Mouse (Mus musculus) neural tube, embryonic 10.5 days (tissue): ENCODE data around the gene Ckmt2.

Experiments used
- DNase-seq: peaks from one replicate; pipeline ENCODE4 v3.0.0-alpha.2; 2017; ENCODE audit warnings: low spot score; ENCODE audit errors: extremely low spot score

Gene Ckmt2

DNA sequence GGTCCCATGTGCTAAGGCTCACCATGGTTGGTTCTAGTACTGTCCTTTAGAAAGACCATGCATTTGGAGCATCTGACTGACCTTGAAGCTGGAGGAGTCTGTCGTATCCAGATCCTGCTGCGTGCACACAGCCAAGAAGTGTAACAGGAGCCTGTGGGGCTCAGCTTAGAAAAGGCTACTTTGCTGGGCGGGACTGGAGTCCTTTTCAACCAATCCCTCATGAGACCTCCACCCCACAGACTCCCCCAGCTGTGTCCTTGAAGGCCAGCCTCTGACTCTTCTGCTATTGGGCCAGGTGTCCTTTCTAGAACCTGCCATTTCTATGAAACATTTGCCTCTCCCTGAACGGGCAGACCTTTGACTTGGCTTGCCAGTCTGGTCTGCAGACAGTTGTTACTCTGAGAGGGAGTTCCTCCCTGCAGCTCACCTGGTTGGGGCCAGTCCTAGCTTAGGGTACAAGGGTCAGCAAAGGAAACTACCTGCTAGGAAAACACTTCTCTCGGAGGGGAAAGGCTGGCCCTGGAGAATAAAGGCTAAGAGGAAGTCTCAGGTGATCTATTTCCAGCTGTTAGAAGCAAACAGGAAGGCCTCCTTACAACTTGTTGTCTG is at the start of gene Ckmt2:
Gene Ckmt2 (minus strand): TSS at position 145 of the 609 bp plus-strand sequence.
- no peak for DNase-seq

DNA sequence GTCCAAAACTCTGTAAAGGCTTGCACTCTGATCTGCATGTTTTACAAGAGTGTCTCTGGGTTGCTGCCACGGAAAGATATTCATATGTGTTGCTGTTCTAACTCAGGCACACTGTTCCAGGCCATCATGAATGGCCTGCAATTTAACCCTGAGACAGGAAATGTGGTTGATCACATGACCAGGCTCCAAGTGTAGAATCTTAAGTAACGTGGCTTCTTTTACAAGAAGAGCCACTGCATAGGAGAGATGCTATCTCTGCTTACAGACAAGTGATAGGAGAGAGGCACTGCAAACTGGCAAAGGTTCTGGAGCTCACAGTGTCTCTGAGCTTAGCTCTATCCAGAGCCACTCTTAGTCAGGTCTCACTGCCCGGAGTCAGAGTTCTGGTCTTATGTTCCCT is 44.3 kb upstream of the Ckmt2 start:
- no peak for DNase-seq

DNA sequence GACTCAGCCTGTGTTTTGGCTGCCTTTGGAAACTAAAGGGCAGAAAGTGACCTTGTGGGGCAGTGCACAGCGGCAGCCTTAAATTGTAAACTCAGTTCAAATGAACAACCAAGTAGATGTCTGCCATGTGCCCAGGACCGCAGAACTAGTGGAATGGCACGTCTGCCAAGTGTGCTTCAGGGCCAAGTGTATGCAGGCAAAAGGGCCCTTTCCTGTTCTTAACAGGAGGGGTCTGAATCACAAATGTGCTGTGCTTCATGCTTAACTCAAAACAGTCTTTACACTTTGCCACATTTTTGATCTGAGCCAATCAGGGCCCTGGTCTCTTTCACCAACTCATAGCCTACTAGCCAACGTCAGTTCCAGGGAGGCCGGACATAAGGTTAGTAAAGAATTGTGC is 42.1 kb upstream of the Ckmt2 start:
- DNase-seq: no peak

DNA sequence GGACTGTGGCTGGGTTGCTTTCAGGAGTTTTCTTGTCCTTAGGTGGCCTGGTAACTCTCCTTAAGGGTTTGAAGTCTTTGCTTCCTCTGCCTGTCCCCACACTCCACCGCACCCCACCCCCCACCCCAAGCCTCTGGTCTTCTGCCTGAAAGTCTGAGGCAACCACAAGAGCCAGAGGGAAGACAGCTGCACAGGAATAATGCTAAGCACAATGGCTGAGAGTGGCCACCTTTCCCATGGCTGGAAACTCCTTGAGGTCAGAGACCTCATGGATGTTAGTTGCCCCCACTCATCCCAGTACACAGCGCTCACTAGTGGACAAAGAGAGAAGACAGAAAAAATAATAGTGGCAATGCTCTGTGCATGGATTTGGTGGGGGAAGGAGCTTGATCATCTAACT is 41.1 kb upstream of the Ckmt2 start:
- DNase-seq: no peak

DNA sequence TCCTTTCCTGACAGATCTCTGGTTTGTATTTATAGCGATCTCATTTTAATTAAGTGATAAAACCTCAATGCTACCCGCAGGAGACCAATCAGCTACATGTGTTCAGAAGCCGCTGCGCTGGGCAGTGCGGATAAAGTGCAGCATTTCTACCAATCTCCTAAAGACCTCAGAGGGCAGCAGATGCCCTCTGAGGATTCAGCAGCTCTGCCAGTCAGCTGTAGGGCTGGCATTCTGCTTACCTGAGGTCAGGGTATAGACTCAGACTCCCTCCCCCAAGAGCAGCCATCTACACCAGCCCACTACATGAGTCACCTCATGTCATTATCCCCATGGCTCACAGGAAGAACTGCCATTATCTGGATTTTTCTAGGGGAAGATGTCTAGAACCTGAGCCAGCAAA is 39.6 kb upstream of the Ckmt2 start:
- no peak for DNase-seq

DNA sequence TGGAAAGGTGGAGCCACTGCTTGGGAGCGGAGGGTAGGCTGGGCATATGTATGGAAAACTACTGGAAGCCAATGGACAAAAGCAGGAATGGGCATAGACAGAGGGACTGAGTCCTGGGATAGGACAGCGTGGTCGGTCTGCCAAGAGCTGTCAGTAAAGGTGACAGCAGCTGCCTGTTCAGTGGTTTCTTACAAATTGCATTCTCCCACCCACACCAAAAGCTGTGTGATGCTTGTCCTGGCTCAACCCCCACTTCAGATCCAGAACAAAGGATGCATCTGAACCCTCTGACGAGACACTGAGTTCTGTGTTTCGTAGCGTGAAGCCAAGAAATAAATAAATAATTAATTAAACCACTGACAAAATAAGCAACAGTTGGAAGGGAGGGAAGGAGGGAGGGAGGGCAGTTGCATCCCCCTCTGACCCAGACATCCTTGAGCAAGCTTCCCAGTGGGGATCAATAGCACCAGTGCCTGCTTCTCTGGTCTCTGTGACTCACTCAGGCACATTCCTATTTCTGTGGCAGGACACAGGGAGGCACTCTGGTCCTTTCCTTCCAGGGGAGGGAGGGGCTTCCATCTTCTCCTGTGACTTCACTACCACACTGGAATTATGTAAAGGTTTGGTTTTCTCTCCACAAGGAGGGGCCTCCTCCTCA is 39.0 kb upstream of the Ckmt2 start:
- DNase-seq: no peak

DNA sequence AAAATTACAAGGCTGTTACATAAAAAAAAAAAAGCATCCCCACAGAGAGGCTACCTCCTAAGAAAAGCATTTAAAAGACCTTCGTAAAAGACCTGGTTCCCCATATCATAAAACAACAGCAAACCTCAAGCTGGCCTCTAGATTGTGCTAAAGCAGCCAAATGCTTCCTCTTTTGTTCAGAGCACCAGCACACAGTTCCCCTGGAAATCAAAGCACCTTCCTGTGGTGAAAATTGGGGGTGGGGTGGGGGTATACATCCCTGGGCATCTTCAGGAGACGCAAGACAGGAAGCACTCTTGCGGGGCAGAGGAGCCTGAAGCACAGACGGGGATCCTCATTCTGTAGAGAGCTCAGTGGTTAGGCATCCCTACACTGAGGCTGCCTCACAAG is 38.5 kb upstream of the Ckmt2 start:
- DNase-seq: no peak

DNA sequence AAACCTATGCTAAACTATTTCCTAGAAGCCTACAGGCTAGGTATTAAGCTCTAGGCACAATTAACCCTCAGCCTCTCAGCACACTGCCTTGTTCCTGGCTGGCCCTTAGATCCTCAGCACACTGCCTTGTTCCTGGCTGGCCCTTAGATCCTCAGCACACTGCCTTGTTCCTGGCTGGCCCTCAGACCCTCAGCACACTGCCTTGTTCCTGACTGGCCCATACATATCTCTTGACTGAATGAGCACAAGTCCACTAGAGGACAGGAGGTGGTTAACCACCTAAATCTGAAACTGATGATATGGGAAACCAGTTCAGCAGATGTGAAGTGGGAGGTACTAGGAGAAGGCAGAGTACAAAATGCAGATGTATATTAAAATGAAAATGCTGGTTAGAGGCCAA is 35.0 kb upstream of the Ckmt2 start:
- no peak for DNase-seq

DNA sequence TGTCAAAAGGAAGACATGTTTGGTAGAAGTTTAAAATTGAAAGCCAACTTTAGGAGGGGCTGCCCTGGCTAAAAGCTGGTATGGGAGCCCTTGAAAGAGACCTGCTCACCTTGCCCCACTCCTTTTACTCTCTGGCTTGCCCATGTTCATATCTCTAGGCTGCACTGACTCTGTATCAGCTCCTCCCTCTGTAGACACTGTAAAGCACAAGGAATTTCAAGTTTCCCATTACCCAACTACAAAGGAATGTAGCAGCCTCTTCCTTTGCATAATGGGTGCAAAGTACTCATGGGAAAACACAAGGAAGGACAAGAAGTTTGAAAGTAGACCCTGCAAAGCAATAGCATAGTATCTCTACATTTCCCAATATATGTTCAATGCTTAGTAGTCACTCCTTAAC is 34.5 kb upstream of the Ckmt2 start:
- DNase-seq: no peak

DNA sequence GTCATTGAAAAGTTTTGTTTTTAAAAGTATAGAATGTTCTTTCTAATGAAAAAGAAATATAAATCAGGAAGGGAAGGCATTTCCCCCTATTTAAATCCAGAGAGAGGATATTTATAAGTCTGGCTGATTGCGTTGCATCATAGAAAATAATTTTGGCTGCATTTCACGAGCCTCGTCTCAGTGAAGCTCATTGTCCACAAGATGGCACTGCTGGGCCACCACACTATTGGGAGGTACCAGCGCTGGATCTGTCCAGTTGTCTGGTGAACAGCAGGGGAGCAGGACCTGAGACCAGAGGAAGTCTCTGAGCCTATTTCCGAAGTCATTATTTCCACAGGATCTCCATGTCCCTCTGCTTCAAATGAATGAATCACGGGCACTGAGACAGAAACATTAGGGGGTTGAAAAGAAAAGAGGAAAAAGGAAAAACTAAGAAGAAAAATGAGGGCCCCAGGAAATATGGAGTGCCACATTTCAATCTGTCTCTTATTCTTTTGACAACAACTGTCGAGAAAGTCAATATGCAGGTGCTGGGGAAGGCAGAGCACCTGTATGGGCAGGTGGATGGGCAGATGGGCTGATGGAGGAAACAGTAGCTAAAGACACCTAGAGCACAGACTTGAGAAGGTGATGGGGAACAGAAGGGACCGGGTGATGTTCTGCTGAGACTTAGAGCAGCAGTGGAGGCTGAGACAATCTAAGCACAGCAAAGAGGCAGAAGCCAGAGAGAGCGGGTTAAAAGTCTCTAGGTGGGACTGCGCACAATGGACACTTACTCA is 31.7 kb upstream of the Ckmt2 start:
- DNase-seq: peak; percentile 70

DNA sequence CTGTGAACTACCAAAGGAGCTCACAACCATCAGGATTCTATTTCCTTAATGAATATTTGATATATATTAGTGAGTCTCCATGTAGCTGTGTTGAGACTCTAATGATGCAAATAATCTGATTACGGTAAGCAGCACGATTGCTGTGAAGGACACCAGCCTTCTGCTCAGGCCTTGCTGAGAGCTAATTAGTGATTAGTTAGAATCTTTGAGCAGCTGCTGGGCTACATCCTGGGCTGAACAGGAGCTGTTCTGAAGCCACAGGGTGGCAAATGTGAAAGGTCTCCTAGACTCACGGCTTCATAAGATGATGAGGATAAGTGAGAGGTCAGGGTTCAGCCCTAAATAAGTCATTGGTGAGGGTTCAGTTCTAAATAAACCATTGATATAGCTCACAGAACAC is 29.7 kb upstream of the Ckmt2 start:
- no peak for DNase-seq

DNA sequence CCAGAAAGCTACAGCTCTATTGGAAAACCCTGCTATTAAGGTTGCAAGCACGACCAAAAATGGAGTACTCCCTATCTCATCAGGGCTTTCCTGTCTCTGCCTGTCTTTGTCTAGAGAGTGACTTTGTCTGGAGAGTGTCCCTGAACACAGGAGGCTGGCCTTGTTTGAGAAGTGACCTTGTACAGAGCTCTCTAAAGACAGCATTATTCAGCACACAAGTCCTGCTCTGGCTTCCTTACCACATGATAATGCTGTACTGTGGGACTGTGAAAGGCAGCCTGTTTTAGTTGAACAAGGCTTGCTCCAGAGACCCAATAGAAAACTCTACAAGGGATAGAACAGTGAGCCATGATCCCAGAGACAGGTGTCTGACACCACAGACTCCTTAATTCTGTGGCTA is 19.8 kb upstream of the Ckmt2 start:
- no peak for DNase-seq

DNA sequence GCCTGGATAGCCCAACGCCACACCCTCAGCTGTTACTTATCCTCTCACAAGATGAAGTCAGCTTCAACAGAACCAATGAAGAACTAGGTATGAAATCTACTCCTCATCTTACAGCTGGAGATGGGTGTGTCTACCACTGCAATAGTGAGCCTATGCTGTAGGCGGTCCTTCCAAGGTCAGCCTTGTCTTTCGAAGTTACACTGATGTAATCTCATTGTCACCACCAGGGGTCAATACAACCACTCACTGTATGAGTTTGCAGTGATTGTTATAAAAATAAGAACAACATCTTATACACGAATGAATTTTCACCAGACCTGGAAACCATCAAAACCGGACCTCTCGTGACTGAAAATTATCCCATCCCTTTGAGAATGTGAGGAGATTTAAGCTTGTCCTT is 16.4 kb upstream of the Ckmt2 start:
- DNase-seq: no peak

DNA sequence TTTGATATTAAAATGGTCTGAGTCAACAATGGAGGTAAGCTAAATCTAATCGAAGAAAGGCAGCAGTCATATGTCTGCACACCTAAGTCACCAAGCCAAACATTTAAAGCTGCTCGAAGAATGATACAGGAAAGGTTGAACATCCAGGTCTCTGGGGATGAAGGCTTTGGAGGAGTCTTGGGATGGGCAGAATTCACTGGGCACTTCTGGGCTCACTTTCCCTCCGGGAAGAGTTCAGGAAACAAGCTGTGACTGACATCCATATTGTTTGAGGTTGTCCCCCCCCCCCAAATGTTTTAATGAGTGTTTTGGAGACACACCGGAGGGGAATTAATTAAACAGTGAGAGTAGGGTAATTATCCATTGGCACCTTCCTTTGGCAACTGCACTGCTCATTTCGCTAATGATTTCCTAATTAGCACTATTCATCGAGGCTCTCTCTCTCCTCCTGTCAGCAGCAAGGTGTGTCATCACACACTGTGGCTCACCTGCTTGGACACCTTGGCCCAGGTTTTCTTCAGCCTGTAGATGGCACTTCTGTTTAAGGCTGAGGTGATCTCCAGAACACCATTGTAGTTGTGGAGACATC is 13.4 kb upstream of the Ckmt2 start:
- no peak for DNase-seq

DNA sequence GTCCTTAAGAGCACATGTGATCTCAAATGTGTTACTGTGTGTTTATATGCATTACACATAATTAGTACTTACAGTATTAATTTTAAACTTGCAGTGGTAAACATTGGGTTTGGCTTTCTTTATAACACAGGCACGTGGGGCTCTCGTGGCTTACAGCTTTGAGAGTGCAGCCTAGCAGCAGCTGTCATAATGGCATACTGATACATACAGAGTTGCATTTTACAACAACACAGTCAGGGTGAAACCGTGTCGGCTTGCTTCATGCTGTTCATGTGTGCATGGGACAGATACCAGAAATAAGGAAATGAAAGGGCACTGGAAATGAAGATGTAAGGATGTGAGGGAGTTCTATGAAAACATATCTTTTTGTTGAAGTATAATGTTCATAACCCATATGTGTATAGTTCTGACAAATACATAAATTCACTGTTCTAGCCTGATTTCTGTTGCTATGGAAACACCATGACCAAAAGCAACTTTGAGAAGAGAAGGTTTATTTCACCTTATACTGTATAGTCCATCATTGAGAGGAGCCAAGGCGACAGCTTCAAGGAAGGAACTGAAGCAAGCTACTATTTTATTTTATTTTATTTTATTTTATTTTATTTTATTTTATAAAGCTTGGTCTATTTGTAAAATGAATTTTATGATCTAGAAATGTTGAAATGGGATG is 8.2 kb upstream of the Ckmt2 start:
- DNase-seq: no peak

DNA sequence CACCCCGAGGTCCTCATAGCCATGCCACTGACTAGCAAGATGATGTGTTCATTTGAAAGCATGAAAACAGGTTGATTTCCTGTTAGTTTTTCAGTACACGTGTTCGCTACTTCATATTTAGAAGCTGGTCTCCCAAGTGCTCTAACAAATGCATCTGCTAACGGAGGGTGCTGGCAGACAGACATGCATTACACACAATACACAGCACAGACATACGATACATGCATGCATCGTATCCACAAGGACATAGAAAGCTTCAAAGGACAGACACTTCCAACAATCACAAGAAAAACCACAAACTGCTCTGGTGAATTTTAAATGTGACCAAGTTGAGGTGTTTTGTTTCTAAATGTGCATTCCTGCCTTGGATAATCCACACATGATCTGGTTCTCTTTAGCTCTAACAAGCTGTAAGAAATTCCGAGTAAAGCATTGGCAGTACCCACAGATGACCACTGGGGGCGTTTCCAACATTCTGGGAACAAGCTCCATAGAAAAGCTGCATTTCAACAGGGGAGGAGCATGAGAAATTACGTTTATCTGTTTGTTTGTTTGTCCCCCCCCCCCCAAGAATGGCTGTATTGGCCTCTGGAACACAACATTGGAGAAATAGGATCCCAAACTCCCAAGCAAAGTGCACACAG is 5.3 kb upstream of the Ckmt2 start:
- DNase-seq: peak; percentile 49

DNA sequence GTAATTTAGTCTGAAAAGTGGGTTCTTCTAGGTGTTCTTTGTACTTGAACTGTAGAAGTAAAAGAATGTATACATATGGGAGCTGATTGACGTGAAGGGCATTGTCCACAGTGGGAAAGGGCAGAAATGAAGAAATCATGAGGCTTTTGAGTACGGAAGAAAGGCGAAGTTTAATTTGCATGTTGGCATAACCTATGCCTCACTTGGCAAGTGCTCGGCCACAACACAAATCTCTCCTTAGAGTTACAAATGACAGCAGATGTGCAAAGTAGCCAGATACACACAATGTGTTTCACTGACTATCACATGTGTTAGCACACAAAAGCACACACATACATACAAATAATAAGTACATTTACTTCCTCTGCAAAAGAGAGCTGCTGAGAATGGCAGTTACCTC is 3.6 kb upstream of the Ckmt2 start:
- no peak for DNase-seq

DNA sequence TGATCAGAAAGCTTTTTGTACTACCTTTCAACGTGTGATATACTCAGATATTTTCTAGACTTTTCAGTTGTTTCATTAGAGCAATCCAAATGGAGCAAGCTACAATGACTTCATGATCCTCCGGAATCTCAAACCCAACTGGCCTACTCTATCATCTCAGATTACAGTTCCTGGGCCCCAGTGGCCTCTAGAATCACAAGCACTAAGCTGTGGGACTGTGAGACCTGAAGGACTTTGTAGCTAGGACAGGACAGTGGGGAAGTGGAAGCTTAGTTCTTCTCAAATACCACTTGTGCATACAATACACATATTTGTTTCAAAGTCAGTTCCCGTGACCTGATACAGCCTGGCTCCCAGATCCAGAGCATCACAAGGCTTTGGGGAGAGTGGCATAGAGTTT is 1.3 kb upstream of the Ckmt2 start:
- DNase-seq: no peak

DNA sequence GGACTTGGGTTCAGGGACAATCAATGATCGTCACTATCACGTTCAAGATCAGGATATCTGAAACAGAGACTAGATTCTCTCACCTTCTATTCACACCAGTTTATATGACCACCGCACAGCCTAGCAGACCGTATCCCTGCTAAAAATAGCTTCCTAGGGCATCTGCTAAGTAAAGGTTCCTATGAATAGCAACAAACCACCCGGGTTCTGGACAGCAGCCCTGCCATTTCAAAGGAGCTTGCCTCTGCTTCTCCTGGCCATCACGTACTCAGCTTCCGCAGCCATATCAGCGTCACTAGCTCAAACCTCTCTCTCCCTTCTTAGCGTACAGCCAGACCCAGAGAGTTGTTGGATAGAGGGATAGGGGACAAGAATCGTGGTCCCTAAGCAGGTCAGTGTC is 665 bp upstream of the Ckmt2 start:
- DNase-seq: no peak

DNA sequence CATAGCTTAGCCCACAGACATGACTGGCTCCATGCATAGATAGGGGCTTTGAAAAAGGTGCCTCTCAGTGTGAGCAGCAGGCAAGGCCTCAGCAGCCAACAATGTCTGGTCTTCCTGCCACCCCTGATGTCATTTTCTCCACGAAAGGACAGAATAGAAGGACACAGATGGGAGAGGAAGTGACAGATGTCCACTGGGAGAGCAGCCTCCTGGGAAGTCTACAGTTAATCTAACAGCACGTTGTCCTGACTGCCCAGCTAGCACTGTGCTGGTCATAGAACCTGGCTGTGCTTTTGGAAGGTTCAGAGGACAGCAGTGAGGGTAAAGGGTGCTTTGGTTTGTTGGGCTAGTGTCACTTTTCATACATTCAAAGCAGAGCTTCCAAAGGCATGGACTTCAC is 1.1 kb downstream of the Ckmt2 start:
- DNase-seq: no peak

DNA sequence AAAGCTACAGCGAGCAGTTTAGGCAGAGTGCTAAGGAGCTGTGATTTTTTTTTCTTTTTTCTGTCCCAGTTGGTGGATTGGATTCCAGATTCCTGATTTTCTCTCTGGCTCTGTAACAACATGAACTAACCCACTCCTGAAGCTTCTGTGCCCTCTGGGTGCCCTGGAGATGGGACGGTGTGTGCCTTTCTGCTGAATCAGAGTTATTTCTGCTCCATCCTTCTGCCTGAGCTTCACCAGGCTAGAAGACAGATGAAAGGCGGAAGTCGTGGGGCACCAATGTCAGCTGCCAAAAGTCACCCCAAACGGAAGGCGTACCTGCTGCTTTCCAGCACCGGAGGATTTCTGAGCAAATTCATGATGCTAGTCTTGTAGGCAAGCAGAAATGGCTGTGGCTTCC is 2.1 kb downstream of the Ckmt2 start:
- DNase-seq: no peak
